Mouse (Mus musculus) mammary gland, adult 2 months (tissue): Measurements from ENCODE around the gene Manbal. TPM values are rescaled to one million over a fixed set of nuclear protein-coding genes. Genes with fewer than 3 reads are reported as not detected.

Experiments
- polyA plus RNA-seq: library from polyadenylated mRNA; depleted of rRNA; stranded (reverse); fragments of >200 nt; gene quantifications from 2 replicates; pipeline ENCODE4 v1.2.3, GENCODE M21; 2012; ENCODE audit warnings: low replicate concordance; rRNA removed

The Manbal gene
- polyA plus RNA-seq = 64.8 and 66.9 TPM in 2 replicates

DNA sequence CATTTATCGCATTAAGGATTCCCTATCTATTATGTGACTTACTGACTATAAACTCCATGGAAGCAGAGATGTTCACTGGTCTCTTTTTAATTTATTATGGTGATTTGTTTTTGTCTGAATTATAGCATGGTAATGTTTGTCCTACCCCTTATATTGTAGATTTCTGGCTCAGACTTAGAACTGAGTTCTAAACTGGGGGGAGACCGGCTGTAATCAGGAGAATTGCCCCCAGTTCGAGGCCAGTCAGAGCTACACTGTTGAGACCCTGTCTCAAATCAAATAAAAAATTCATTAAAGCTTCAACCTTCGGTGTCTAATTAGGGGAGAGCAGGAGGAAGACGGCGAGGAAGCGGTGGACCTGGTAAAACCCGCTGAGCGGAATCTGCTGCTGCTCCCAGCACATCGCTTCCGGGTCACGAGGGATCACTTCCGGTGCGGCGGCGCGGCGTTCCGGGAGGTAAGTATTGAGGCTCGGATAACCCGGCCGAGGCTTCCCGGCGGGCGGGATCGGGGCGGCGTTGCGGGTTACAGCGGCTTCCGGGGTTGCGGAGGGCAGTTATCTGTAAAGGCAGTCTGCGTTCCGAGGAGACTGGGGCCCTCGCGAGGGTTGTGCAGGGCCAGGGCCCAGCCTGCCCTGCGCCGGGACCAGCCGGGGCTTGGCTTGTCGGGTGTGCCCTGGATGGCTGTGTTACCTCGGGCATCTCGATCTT is at the start of gene Manbal:
Manbal (plus strand) TSS at position 411 of the 710 bp plus-strand sequence.

DNA sequence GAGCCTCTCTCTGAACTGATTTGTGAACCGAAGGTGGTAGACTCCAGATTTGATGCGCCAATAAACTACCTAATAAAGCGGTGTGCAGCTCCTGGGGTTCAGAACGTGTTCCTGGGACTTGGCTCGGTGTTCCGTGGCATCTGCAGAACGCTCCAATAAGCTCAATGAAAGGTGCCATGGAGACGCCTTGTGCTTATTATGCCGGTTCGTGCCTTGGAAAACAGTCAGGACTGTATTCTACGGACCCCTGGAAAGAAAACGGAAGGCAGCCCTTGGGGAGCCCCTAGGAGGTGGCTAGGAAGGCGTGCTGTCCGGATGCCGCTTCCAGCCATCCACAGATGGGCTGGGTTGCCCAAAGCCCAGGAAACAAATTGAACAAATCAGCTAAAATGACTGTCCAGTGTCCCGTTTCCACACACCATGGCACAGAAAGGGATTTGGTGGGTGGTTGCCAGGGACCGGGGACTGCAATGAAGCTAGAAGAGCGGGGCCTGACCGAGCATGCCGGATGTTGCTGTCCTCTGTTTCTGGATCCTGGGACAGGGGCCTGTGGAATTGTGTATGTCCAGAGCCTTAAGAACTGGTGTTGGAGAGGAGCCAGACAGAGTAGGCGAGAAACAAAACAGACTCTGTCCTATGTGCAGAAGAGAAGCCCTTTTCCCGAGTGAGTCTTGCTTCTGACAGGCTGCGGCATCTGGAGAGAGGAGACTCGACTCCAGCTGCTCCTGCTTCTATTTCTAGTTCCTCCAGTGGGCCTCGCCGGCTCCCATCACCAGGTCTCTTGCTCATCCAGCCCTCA is 19.8 kb upstream of the Manbal start, which contains the start of gene Ghrh:
Ghrh (minus strand) TSS at position 146 of the 799 bp plus-strand sequence.

DNA sequence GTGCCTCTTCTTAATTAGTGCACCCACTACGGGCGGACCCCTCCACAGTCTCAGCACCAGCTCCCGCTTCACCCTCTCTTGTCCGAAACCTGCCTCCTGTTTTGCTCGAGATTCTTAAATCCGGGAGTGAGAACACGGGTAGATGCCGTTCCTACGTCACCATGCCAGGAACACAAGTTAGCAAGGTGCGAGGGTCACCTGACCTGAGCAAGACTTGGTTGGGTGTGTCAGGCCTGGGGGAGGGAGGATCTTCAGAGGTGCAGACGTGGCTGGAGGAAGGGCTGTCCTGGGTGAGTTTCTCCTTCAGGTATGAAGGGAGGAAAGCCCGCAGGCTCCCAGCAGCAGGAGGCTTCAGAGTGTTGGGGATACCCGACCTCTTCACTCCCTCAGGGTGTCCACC is 50.8 kb downstream of the Manbal start, which contains the start of gene Src:
Src (plus strand) TSS at position 239 of the 400 bp plus-strand sequence.

Other genes starting within 250 kb of the Manbal start
- 84.2 and 84.4 TPM in 2 replicates for gene Samhd1, start 232.3 kb upstream of the Manbal start, polyA plus RNA-seq
- 4.1 and 4.4 TPM in 2 replicates for gene Rbl1, start 163.1 kb upstream of the Manbal start, polyA plus RNA-seq
- 166 and 231 TPM in 2 replicates for gene Rpn2, start 88.6 kb upstream of the Manbal start, polyA plus RNA-seq
- 0.10 and 0.31 TPM in 2 replicates for gene Mroh8, start 88.0 kb upstream of the Manbal start, polyA plus RNA-seq
- gene Ghrh, start 20.1 kb upstream of the Manbal start, polyA plus RNA-seq = not detected in 2 replicates
- 28.5 and 40.0 TPM in 2 replicates for gene Src, start 50.9 kb downstream of the Manbal start, polyA plus RNA-seq
- 283 and 395 TPM in 2 replicates for gene Nnat, start 192.5 kb downstream of the Manbal start, polyA plus RNA-seq
- gene Blcap, start 203.7 kb downstream of the Manbal start, polyA plus RNA-seq = 72.8 and 114 TPM in 2 replicates